Mouse (Mus musculus): ENCODE results near the gene Cxcl16. TPM values are rescaled to one million over a fixed set of nuclear protein-coding genes. Genes with fewer than 3 reads are reported as not detected.
A peak's percentile ranks its signal among the peaks of the same experiment; 100 is the strongest.

Cxcl16 gene
- total and polyA plus RNA-seq, 3 experiments: not detected

DNA sequence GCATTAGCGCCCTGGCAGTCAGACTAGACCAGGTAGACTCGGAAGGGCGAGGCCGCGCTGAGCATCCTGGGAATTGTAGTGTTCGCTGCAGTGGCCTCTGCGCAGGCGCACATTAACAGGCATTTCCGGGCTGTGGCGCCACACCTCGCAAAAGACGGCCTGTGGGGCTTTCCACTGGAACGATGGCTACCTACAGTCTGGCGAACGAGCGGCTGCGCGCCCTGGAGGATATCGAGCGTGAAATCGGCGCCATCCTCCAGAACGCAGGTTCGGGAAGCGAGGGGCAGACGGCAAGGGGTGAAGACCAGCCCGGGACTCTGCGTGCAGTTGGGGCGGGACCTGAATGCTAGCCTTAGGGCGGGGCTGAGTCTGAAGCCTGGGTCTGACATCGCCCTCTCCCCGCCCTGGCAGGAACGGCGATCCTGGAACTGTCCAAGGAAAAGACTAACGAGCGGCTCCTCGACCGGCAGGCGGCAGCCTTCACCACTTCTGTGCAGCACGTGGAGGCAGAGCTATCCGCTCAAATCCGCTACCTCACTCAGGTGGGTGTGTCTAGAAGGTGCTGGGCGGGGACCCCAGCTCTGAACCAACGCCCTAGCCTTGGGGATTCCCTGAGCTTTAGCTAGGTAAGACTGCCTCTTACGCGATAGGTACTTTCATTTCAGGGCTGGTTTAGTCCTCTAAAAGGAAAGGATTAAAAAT is 7.8 kb downstream of the Cxcl16 start, which contains the start of gene Med11:
Med11 (plus strand) TSS at position 123 of the 702 bp plus-strand sequence.
- Histone ChIP-seq H3K9ac (ENCODE audit: control insufficient read depth, low read depth, low read length, poor library complexity, severe bottlenecking) (peak within 1 kb of the TSS; percentile 96), H3K27ac (ENCODE audit: control insufficient read depth, low read depth, low read length) (peak within 1 kb of the TSS; percentile 95), H3K36me3 (ENCODE audit: control insufficient read depth in 1 of 2, insufficient read depth in 2 of 2, low read length in 2 of 2) (peaks cover 0 to 29% of the 10 kb centered on the region in 2 experiments; a peak in 2 of 4 replicates), H3K27me3 (ENCODE audit: control insufficient read depth in 1 of 2, insufficient read depth in 2 of 2, low read length in 2 of 2) (no peaks in the 10 kb centered on the region), H3K4me1 (ENCODE audit: control insufficient read depth in 1 of 2, insufficient read depth in 2 of 2, low read length in 2 of 2) (peaks cover 13 to 34% of the 10 kb centered on the region in 2 experiments), H3K9me3 (replicated peaks; ENCODE audit: insufficient read depth, low read length) (no peaks in the 10 kb centered on the region), H3K4me3 (ENCODE audit: control insufficient read depth in 1 of 2, insufficient read depth in 1 of 2, low read depth in 2 of 2, low read length in 2 of 2) (peak within 1 kb of the TSS; percentile 84 to 92), H3K79me2 (ENCODE audit: control insufficient read depth, insufficient read depth, low read length, poor library complexity) (peaks cover 6% of the 10 kb centered on the region)
- DNase-seq (ENCODE audit: low read depth, low spot score): peak; percentile 99
- TF ChIP-seq UBTF (IDR thresholded peaks at IDR 0.05; ENCODE audit: borderline replicate concordance, insufficient read depth, low read depth, low read length): no peak
- peak; percentile 66 for TF ChIP-seq RAD21 (IDR thresholded peaks at IDR 0.05; ENCODE audit: low read depth, low read length)
- TF ChIP-seq GABPA (IDR thresholded peaks at IDR 0.05; ENCODE audit: low read depth, low read length): no peak
- TF ChIP-seq SIN3A (IDR thresholded peaks at IDR 0.05; ENCODE audit: low read length): peak; percentile 99
- TF ChIP-seq MAX (IDR thresholded peaks at IDR 0.05; ENCODE audit: low read length): peak; percentile 100
- peak; percentile 86 for TF ChIP-seq USF1 (IDR thresholded peaks at IDR 0.05; ENCODE audit: low read depth, low read length)
- peak; percentile 83 for TF ChIP-seq SMC3 (IDR thresholded peaks at IDR 0.05; ENCODE audit: low read depth, low read length)
- peak; percentile 48; the same call in 1 of the 2 replicates for TF ChIP-seq RCOR1 (IDR thresholded peaks at IDR 0.05; ENCODE audit: low read depth, low read length)
- TF ChIP-seq ZC3H11A (IDR thresholded peaks at IDR 0.05; ENCODE audit: low read depth, low read length): peak; percentile 37
- no peak for TF ChIP-seq ZKSCAN1 (IDR thresholded peaks at IDR 0.05; ENCODE audit: low read depth, low read length)
- peak; percentile 93 for TF ChIP-seq NRF1 (IDR thresholded peaks at IDR 0.05; ENCODE audit: insufficient read depth, low read depth, low read length, poor library complexity, severe bottlenecking)
- TF ChIP-seq KAT2A (conservative IDR thresholded peaks at IDR 0.05; ENCODE audit: low read depth, low read length): peak; percentile 82; the same call in 1 of the 2 replicates
- TF ChIP-seq CHD1 (IDR thresholded peaks at IDR 0.05; ENCODE audit: low read depth, low read length): no peak
- TF ChIP-seq EP300 (IDR thresholded peaks at IDR 0.05; ENCODE audit: low read depth in 1 of 2, low read length in 2 of 2): 0 out of 4 replicates have a peak, but pooled peaks of 1 of the 2 experiments have one; percentile 51
- peak; percentile 99 for TF ChIP-seq ELF1 (IDR thresholded peaks at IDR 0.05; ENCODE audit: low read depth, low read length)
- no peak; the same call in none of the 2 replicates for TF ChIP-seq MAZ (IDR thresholded peaks at IDR 0.05; ENCODE audit: low read depth, low read length)
- no peak for TF ChIP-seq MAFK (IDR thresholded peaks at IDR 0.05; ENCODE audit: borderline replicate concordance, low read depth, low read length)
- peak; percentile 77 for TF ChIP-seq ZMIZ1 (IDR thresholded peaks at IDR 0.05; ENCODE audit: low read depth, low read length)
- TF ChIP-seq HCFC1 (IDR thresholded peaks at IDR 0.05; ENCODE audit: low read depth, low read length): peak; percentile 98
- TF ChIP-seq MYC (IDR thresholded peaks at IDR 0.05; ENCODE audit: low read depth, low read length): peak; percentile 100
- TF ChIP-seq E2F4 (IDR thresholded peaks at IDR 0.05; ENCODE audit: borderline replicate concordance, low read depth, low read length): no peak
- peak; percentile 87 for TF ChIP-seq BHLHE40 (IDR thresholded peaks at IDR 0.05; ENCODE audit: borderline replicate concordance, low read depth, low read length)
- peak; percentile 96 for TF ChIP-seq NELFE (IDR thresholded peaks at IDR 0.05; ENCODE audit: low read depth, low read length)
- peak; percentile 96 for TF ChIP-seq POLR2AphosphoS2 (IDR thresholded peaks at IDR 0.05; ENCODE audit: low read length)
- TF ChIP-seq TBP (IDR thresholded peaks at IDR 0.05; ENCODE audit: low read depth, low read length): peak; percentile 48; the same call in 1 of the 2 replicates
- TF ChIP-seq ZNF384 (IDR thresholded peaks at IDR 0.05; ENCODE audit: low read depth, low read length): no peak
- 0 out of 2 replicates have a peak, but pooled peaks have one; percentile 5 for TF ChIP-seq MEF2A (IDR thresholded peaks at IDR 0.05; ENCODE audit: extremely low read depth, insufficient replicate concordance, low read depth, low read length, poor library complexity, severe bottlenecking)
- TF ChIP-seq TAL1 (IDR thresholded peaks at IDR 0.05; ENCODE audit: low read length): no peak
- no peak; the same call in 1 of the 2 replicates for TF ChIP-seq MYB (IDR thresholded peaks at IDR 0.05; ENCODE audit: low read depth, low read length)
- no peak for TF ChIP-seq USF2 (IDR thresholded peaks at IDR 0.05; ENCODE audit: borderline replicate concordance in 1 of 2, insufficient read depth in 1 of 2, low read depth in 1 of 2, low read length in 2 of 2)
- no peak for TF ChIP-seq JUND (IDR thresholded peaks at IDR 0.05; ENCODE audit: low read depth, low read length)
- peak; percentile 78 for TF ChIP-seq ETS1 (IDR thresholded peaks at IDR 0.05; ENCODE audit: low read depth, low read length)
- peak; percentile 75 to 96 (median 89) for TF ChIP-seq CTCF (IDR thresholded peaks at IDR 0.05 in 2 of 3, conservative IDR thresholded peaks at IDR 0.05 in 1 of 3; ENCODE audit: control insufficient read depth in 1 of 3, insufficient read depth in 1 of 3, low read depth in 2 of 3, low read length in 3 of 3, poor library complexity in 1 of 3, severe bottlenecking in 1 of 3)
- TF ChIP-seq GATA1 (IDR thresholded peaks at IDR 0.05; ENCODE audit: low read depth, low read length): no peak
- TF ChIP-seq TCF12 (IDR thresholded peaks at IDR 0.05; ENCODE audit: low read depth, low read length): peak; percentile 43; the same call in 1 of the 2 replicates
